ENCODE assay signal across 9 mouse cellular contexts in the genomic region with DNA sequence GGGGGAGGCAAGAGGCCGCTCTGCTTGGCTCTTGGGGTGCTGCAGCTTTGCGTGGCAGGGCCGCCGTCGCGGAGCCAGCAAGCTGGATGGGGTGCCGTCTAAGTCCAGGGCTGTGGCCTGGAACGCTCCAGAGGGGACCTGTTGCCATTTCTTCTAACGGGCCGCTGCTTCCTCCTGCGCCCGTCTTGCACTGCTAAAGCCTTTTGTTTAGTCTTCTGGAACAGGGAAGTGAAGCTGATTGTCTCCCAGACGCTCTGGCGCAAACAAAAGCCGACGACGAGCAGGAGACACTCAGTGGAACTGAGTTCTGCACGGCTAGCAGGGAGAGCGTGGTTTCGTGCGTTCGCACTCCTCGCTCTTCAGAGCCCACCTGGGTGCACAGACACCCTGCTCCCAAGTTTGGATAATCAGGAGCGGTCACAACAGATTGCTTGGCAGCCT. TPM values are rescaled to one million over a fixed set of nuclear protein-coding genes. Genes with fewer than 3 reads are reported as not detected.
A peak's percentile ranks its signal among the peaks of the same experiment; 100 is the strongest.
DNase-seq lines count a peak whose midpoint lies in the region; ATAC-seq and TF ChIP-seq lines count a peak whose summit lies in the region.
"Had no signal": no experiment of that assay in that cellular context is flagged by ENCODE, and none has a peak within 500 bp of the region (broad histone marks: within the 10 kb centered on the region; RNA-seq: fewer than 3 reads in every experiment).

No protein-coding gene starts in this region.

- peak; percentile 28 to 34 for ATAC-seq in hematopoietic stem cell, adult 5-6 weeks (replicated peaks in 1 of 2; ENCODE audit: insufficient read depth in 1 of 2, low FRiP score in 2 of 2, low TSS enrichment in 1 of 2, low read depth in 1 of 2, poor library complexity in 2 of 2, severe bottlenecking in 2 of 2)
- peak; percentile 29 for ATAC-seq in neural tube, embryonic 14.5 days (ENCODE audit: low read depth)

- peaks cover 16% of the 10 kb centered on the region for H3K4me1 ChIP-seq in neural tube, embryonic 14.5 days (ENCODE audit: control insufficient read depth, insufficient read depth, low read length)

- peak overlapping the region; percentile 97 for H3K27ac ChIP-seq in gastrocnemius, adult 2 months
- H3K27ac ChIP-seq in neural tube, embryonic 14.5 days (ENCODE audit: low read depth, low read length), result peak overlapping the region; percentile 82

- H3K4me2 ChIP-seq in neural tube, embryonic 14.5 days (ENCODE audit: low read depth, low read length), result peak overlapping the region; percentile 76

- 0% methylated on average over 24 of the region's 24 CpGs for WGBS in neural tube, embryonic 14.5 days

- H3K36me3 ChIP-seq in neural tube, embryonic 14.5 days (ENCODE audit: control insufficient read depth, insufficient read depth, low read length), result no peaks in the 10 kb centered on the region

- H3K9me3 ChIP-seq in neural tube, embryonic 14.5 days (ENCODE audit: control insufficient read depth, low read length), result no peaks in the 10 kb centered on the region

- intact Hi-C loops in gastrocnemius, adult 2 months (cut with DNase I), result loop anchor here (5.0 to 10.0 kb wide), 3 partner anchors 97 to 220 kb away; a partner anchor contains a TSS

- peak overlapping the region; percentile 100 for H3K4me3 ChIP-seq in gastrocnemius, adult 2 months
- H3K4me3 ChIP-seq in neural tube, embryonic 14.5 days (ENCODE audit: low read depth, low read length), result peak overlapping the region; percentile 90

- peak overlapping the region; percentile 88 for H3K9ac ChIP-seq in neural tube, embryonic 14.5 days (replicated peaks; ENCODE audit: low read depth, low read length)

- TF ChIP-seq CTCF in gastrocnemius, adult 2 months (IDR thresholded peaks at IDR 0.05), result no peak

- DNase-seq in gastrocnemius, adult 2 months, result no peak
- DNase-seq in gastrocnemius, postnatal 10 days, result no peak
- peak; percentile 39 to 53 for DNase-seq in urinary bladder, postnatal 36 days (ENCODE audit: low spot score in 2 of 2)
- DNase-seq in urinary bladder, adult 2 months (ENCODE audit: low spot score), result no peak
- DNase-seq in lung, adult 18-20 months, result peak; percentile 60 to 61
- DNase-seq in cerebellum, adult 18-20 months, result no peak

- H3K27me3 ChIP-seq in neural tube, embryonic 14.5 days (ENCODE audit: control insufficient read depth, insufficient read depth, low read length), result no peaks in the 10 kb centered on the region

RNA-seq across cellular contexts. Expression of a gene that starts 0.4 kb away (rescaled TPM):
- total RNA-seq in gastrocnemius, adult 2 months (2021), result 10 to 100 TPM; 28.4 to 38.0 TPM
- 10 to 100 TPM; 38.3 to 40.7 TPM for total RNA-seq in gastrocnemius, postnatal 10 days (2021)
- polyA plus RNA-seq in urinary bladder, adult 2 months (2012; rRNA removed), result 68.3 and 78.0 TPM in 2 replicates
- total RNA-seq in hematopoietic stem cell, adult 5-6 weeks (2017), result 112 and 130 TPM in 2 replicates
- polyA plus RNA-seq in neural tube, embryonic 14.5 days (2014; fragmentation: Nextera tagmentation; extraction: Ambion mirVana), result 107 and 112 TPM in 2 replicates

RNA-seq across cellular contexts. Expression of a gene that starts 11.4 kb away (rescaled TPM):
- not detected for total RNA-seq in gastrocnemius, adult 2 months (2021)
- total RNA-seq in gastrocnemius, postnatal 10 days (2021), result not detected
- polyA plus RNA-seq in urinary bladder, adult 2 months (2012; rRNA removed), result not detected in 2 replicates
- not detected in 2 replicates for total RNA-seq in hematopoietic stem cell, adult 5-6 weeks (2017)
- polyA plus RNA-seq in neural tube, embryonic 14.5 days (2014; fragmentation: Nextera tagmentation; extraction: Ambion mirVana), result not detected in 2 replicates
- total RNA-seq: left cerebral cortex, postnatal 25 days had no signal

Comparison
In these comparisons a context has a peak if more than half of its experiments do, and no peak if none do; other contexts are left out.
1. DNase-seq: peak in urinary bladder, postnatal 36 days (2 of 2) and lung, adult 18-20 months (2 of 2); none in gastrocnemius, adult 2 months (single experiment), gastrocnemius, postnatal 10 days (single experiment), urinary bladder, adult 2 months (single experiment) and cerebellum, adult 18-20 months (0 of 2).